Mouse (Mus musculus) stomach, embryonic 14.5 days (tissue): ENCODE measurements around the gene Tcf7. TPM values are rescaled to one million over a fixed set of nuclear protein-coding genes. Genes with fewer than 3 reads are reported as not detected.

Source experiments
- ATAC-seq: fragments of 200-750 bp; cut with Nextera tagmentation; 2 replicates; pipeline ENCODE4 v1.8.0; 2017; ENCODE audit warnings: low read depth, moderate TSS enrichment; ENCODE audit not compliant: insufficient number of reproducible peaks, insufficient read depth, low FRiP score
- H3K27ac ChIP-seq: fragments of 300-500 bp; sonication (generic); 2 replicates; pipeline ENCODE4 v1.5.1; 2014; ENCODE audit warnings: mild to moderate bottlenecking, low read length, moderate library complexity, mixed read lengths
- H3K27me3 ChIP-seq: fragments of 300-500 bp; sonication (generic); 2 replicates; pipeline ENCODE4 v1.6.1; 2014; ENCODE audit warnings: low read length, control low read depth, mixed read lengths; ENCODE audit not compliant: control insufficient read depth, insufficient read depth
- H3K36me3 ChIP-seq: fragments of 300-500 bp; sonication (generic); 2 replicates; pipeline ENCODE4 v1.6.1; 2014; ENCODE audit warnings: mild to moderate bottlenecking, control low read depth, low read length, moderate library complexity, mixed read lengths; ENCODE audit not compliant: control insufficient read depth, insufficient read depth
- H3K4me1 ChIP-seq: fragments of 300-500 bp; sonication (generic); 2 replicates; pipeline ENCODE4 v1.6.1; 2014; ENCODE audit warnings: low read length, control low read depth, mixed read lengths; ENCODE audit not compliant: control insufficient read depth, insufficient read depth
- H3K4me2 ChIP-seq: fragments of 300-500 bp; sonication (generic); replicated peaks from 2 replicates; pipeline ENCODE4 v1.6.1; 2014; ENCODE audit warnings: low read depth, low read length, control low read depth
- H3K4me3 ChIP-seq: fragments of 300-500 bp; sonication (generic); 2 replicates; pipeline ENCODE4 v1.5.1; 2014; ENCODE audit warnings: low read depth, low read length, control low read depth
- H3K9ac ChIP-seq: fragments of 300-500 bp; sonication (generic); replicated peaks from 2 replicates; pipeline ENCODE4 v1.6.1; 2014; ENCODE audit warnings: low read depth, mild to moderate bottlenecking, control low read depth, low read length, moderate library complexity, mixed read lengths
- H3K9me3 ChIP-seq: fragments of 300-500 bp; sonication (generic); 2 replicates; pipeline ENCODE4 v1.6.1; 2016; ENCODE audit warnings: low read depth, low read length, control low read depth; ENCODE audit not compliant: control insufficient read depth
- WGBS: fragments of 180-500 bp; shearing (Covaris S2); extraction: QIAGEN DNeasy Blood & Tissue Kit; methylation state at CpG from one replicate; pipeline ENCODE4 v1.1.7; 2014; 5-methylcytosine and 5-hydroxymethylcytosine counted together
- polyA plus RNA-seq: library from polyadenylated mRNA; unstranded; fragments of >200 nt; fragmentation: Nextera tagmentation; extraction: Ambion mirVana; gene quantifications from 2 replicates; pipeline ENCODE4 v1.2.1, GENCODE M21; 2014

The Tcf7 gene
- polyA plus RNA-seq, 1 experiment from 2014 or later, result 4.4 TPM

GRCm38 (mm10) chr11:52265616-52266307, 17.1 kb downstream of the Tcf7 start:
- no peak for ATAC-seq
- no peak overlapping the region for H3K4me2 ChIP-seq
- H3K27ac ChIP-seq, result no peak overlapping the region
- WGBS, result 41% methylated on average over 12 of the region's 12 CpGs
- no peak overlapping the region for H3K4me3 ChIP-seq
- H3K36me3 ChIP-seq, result no peaks in the 10 kb centered on the region
- no peaks in the 10 kb centered on the region for H3K27me3 ChIP-seq
- H3K4me1 ChIP-seq, result peaks cover 15% of the 10 kb centered on the region
- H3K9ac ChIP-seq, result no peak overlapping the region
- H3K9me3 ChIP-seq, result no peaks in the 10 kb centered on the region

GRCm38 (mm10) chr11:52264871-52265270, 17.9 kb downstream of the Tcf7 start:
- 79% methylated on average over 7 of the region's 7 CpGs for WGBS
- Histone ChIP-seq H3K27me3 (no peaks in the 10 kb centered on the region), H3K9ac (no peak overlapping the region), H3K36me3 (no peaks in the 10 kb centered on the region), H3K4me3 (no peak overlapping the region), H3K4me1 (peaks cover 15% of the 10 kb centered on the region), H3K4me2 (no peak overlapping the region), H3K9me3 (no peaks in the 10 kb centered on the region), H3K27ac (no peak overlapping the region)
- ATAC-seq, result no peak

GRCm38 (mm10) chr11:52262338-52262737, 20.5 kb downstream of the Tcf7 start:
- no peak for ATAC-seq
- no peak overlapping the region for H3K9ac ChIP-seq
- no peak overlapping the region for H3K4me2 ChIP-seq
- no peaks in the 10 kb centered on the region for H3K9me3 ChIP-seq
- H3K4me3 ChIP-seq, result no peak overlapping the region
- 92% methylated on average over 11 of the region's 11 CpGs for WGBS
- no peaks in the 10 kb centered on the region for H3K27me3 ChIP-seq
- H3K27ac ChIP-seq, result no peak overlapping the region
- H3K36me3 ChIP-seq, result no peaks in the 10 kb centered on the region
- peaks cover 11% of the 10 kb centered on the region; the same call in 1 of the 2 replicates for H3K4me1 ChIP-seq

GRCm38 (mm10) chr11:52261937-52262336, 20.9 kb downstream of the Tcf7 start:
- Histone ChIP-seq H3K4me3 (no peak overlapping the region), H3K4me2 (no peak overlapping the region), H3K36me3 (no peaks in the 10 kb centered on the region), H3K27me3 (no peaks in the 10 kb centered on the region), H3K9me3 (no peaks in the 10 kb centered on the region), H3K4me1 (peaks cover 11% of the 10 kb centered on the region; the same call in 1 of the 2 replicates), H3K9ac (no peak overlapping the region), H3K27ac (no peak overlapping the region)
- ATAC-seq, result no peak
- 50% methylated on average over 5 of the region's 5 CpGs for WGBS

- ATAC-seq, result no peak
- Histone ChIP-seq H3K4me3 (no peak overlapping the region), H3K27ac (no peak overlapping the region), H3K36me3 (no peaks in the 10 kb centered on the region), H3K9ac (no peak overlapping the region), H3K27me3 (no peaks in the 10 kb centered on the region), H3K4me2 (no peak overlapping the region), H3K4me1 (peaks cover 8% of the 10 kb centered on the region; the same call in 1 of the 2 replicates), H3K9me3 (no peaks in the 10 kb centered on the region)
- 73% methylated on average over 4 of the region's 4 CpGs for WGBS
Measured at GRCm38 (mm10) chr11:52260878-52261277, 21.9 kb downstream of the Tcf7 start.

GRCm38 (mm10) chr11:52258711-52259110, 24.1 kb downstream of the Tcf7 start:
- WGBS, result 56% methylated on average over 5 of the region's 5 CpGs
- H3K9ac ChIP-seq, result no peak overlapping the region
- H3K27ac ChIP-seq, result no peak overlapping the region
- H3K36me3 ChIP-seq, result no peaks in the 10 kb centered on the region
- no peak overlapping the region for H3K4me3 ChIP-seq
- no peak for ATAC-seq
- no peaks in the 10 kb centered on the region for H3K9me3 ChIP-seq
- H3K27me3 ChIP-seq, result no peaks in the 10 kb centered on the region
- H3K4me1 ChIP-seq, result peaks cover 3% of the 10 kb centered on the region; the same call in 1 of the 2 replicates
- no peak overlapping the region for H3K4me2 ChIP-seq

- H3K9ac ChIP-seq, result no peak overlapping the region
- H3K9me3 ChIP-seq, result no peaks in the 10 kb centered on the region
- H3K27me3 ChIP-seq, result no peaks in the 10 kb centered on the region
- WGBS, result 84% methylated on average over 3 of the region's 3 CpGs
- H3K36me3 ChIP-seq, result no peaks in the 10 kb centered on the region
- no peak for ATAC-seq
- H3K4me1 ChIP-seq, result peaks cover 12% of the 10 kb centered on the region; the same call in 1 of the 2 replicates
- no peak overlapping the region for H3K4me3 ChIP-seq
- no peak overlapping the region for H3K27ac ChIP-seq
- no peak overlapping the region for H3K4me2 ChIP-seq
Measured at GRCm38 (mm10) chr11:52257376-52257775, 25.4 kb downstream of the Tcf7 start.

- H3K27ac ChIP-seq, result no peak overlapping the region
- no peaks in the 10 kb centered on the region for H3K27me3 ChIP-seq
- H3K36me3 ChIP-seq, result 0 out of 2 replicates have a peak, but pooled peaks cover 3% of the 10 kb centered on the region
- no peak overlapping the region for H3K4me2 ChIP-seq
- H3K4me3 ChIP-seq, result no peak overlapping the region
- ATAC-seq, result no peak
- peaks cover 12% of the 10 kb centered on the region; the same call in 1 of the 2 replicates for H3K4me1 ChIP-seq
- no peaks in the 10 kb centered on the region for H3K9me3 ChIP-seq
- H3K9ac ChIP-seq, result no peak overlapping the region
- WGBS, result 90% methylated on average over 8 of the region's 8 CpGs
Measured at GRCm38 (mm10) chr11:52255077-52255476, 27.7 kb downstream of the Tcf7 start.
